Mouse (Mus musculus) forebrain, postnatal 0 days (tissue): ENCODE results near the gene Mcl1. TPM values are rescaled to one million over a fixed set of nuclear protein-coding genes. Genes with fewer than 3 reads are reported as not detected.

Source experiments
- ATAC-seq: fragments of 200-750 bp; cut with Nextera tagmentation; 2 replicates; pipeline ENCODE4 v1.8.0; 2017; ENCODE audit warnings: mild to moderate bottlenecking, moderate library complexity
- DNase-seq: peaks from one replicate; pipeline ENCODE4 v3.0.0-alpha.2; 2015
- H3K27ac ChIP-seq: fragments of 300-500 bp; sonication (generic); 2 replicates; pipeline ENCODE4 v1.5.1; 2014; ENCODE audit warnings: low read depth, mild to moderate bottlenecking, antibody characterized with exemption, low read length, moderate library complexity, mixed read lengths
- H3K27me3 ChIP-seq: fragments of 300-500 bp; sonication (generic); 2 replicates; pipeline ENCODE4 v1.6.1; 2014; ENCODE audit warnings: mild to moderate bottlenecking, low read length, mixed read lengths; ENCODE audit not compliant: insufficient read depth
- H3K36me3 ChIP-seq: fragments of 300-500 bp; sonication (generic); 2 replicates; pipeline ENCODE4 v1.6.1; 2014; ENCODE audit warnings: mild to moderate bottlenecking, moderate library complexity; ENCODE audit not compliant: insufficient read depth
- H3K4me1 ChIP-seq: fragments of 300-500 bp; sonication (generic); 2 replicates; pipeline ENCODE4 v1.6.1; 2014; ENCODE audit warnings: antibody characterized with exemption; ENCODE audit not compliant: insufficient read depth
- H3K4me2 ChIP-seq: fragments of 300-500 bp; sonication (generic); 2 replicates; pipeline ENCODE4 v1.6.1; 2014; ENCODE audit warnings: low read depth, mild to moderate bottlenecking, moderate library complexity
- H3K4me3 ChIP-seq: fragments of 300-500 bp; sonication (generic); 2 replicates; pipeline ENCODE4 v1.5.1; 2014; ENCODE audit warnings: low read depth, low read length, mixed read lengths
- H3K9ac ChIP-seq: fragments of 300-500 bp; sonication (generic); 2 replicates; pipeline ENCODE4 v1.6.1; 2014; ENCODE audit warnings: mild to moderate bottlenecking
- H3K9me3 ChIP-seq: fragments of 300-500 bp; sonication (generic); 2 replicates; pipeline ENCODE4 v1.6.1; 2016; ENCODE audit warnings: low read length
- CTCF ChIP-seq: sonication (generic); IDR thresholded peaks from 2 replicates; pipeline ENCODE4 v1.5.1; 2016; ENCODE audit warnings: antibody characterized with exemption, control low read depth, low read depth
- WGBS: fragments of 180-500 bp; shearing (Covaris S2); extraction: QIAGEN DNeasy Blood & Tissue Kit; methylation state at CpG from one replicate; pipeline ENCODE4 v1.1.7; 2014; 5-methylcytosine and 5-hydroxymethylcytosine counted together
- polyA plus RNA-seq: library from polyadenylated mRNA; unstranded; fragments of >200 nt; fragmentation: Nextera tagmentation; extraction: Ambion mirVana; gene quantifications from 2 replicates; pipeline ENCODE4 v1.2.1, GENCODE M21; 2015
- total RNA-seq: library from RNA; depleted of rRNA; stranded (reverse); fragments of >200 nt; gene quantifications from 2 replicates; pipeline ENCODE4 v1.2.3, GENCODE M21; 2014

Mcl1 gene
- total and polyA plus RNA-seq, 2 experiments from 2014 or later, result 46.6 to 137 TPM

DNA sequence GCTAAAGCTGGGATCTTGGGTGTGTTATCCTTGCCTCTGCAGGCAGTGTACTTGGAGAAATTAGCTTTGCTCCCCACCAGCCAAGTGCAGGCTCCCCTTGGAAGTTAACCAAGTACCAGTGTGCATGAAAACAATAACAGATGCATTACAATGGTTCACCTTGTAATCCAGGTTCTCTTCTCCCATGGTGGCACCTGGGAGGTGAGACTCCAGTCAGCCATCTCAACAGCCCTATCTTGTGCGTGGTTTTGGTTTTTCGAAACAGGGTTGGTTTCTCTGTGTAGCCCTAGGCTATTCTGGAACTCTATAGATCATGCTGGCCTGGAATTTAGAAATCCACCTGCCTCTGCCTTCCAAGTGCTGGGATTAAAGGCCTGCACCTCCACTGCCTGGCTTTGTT, 4.9 kb downstream of the Mcl1 start:
- peaks cover 20% of the 10 kb centered on the region for H3K4me1 ChIP-seq
- H3K27ac ChIP-seq, result no peak overlapping the region
- WGBS, result 93% methylated on average over 2 of the region's 2 CpGs
- peaks cover 30% of the 10 kb centered on the region for H3K36me3 ChIP-seq
- ATAC-seq (no peak), DNase-seq (no peak)
- no peak for TF ChIP-seq CTCF
- H3K27me3 ChIP-seq, result no peaks in the 10 kb centered on the region
- no peak overlapping the region for H3K4me2 ChIP-seq
- no peak overlapping the region for H3K9ac ChIP-seq
- no peak overlapping the region for H3K4me3 ChIP-seq
- no peaks in the 10 kb centered on the region for H3K9me3 ChIP-seq

DNA sequence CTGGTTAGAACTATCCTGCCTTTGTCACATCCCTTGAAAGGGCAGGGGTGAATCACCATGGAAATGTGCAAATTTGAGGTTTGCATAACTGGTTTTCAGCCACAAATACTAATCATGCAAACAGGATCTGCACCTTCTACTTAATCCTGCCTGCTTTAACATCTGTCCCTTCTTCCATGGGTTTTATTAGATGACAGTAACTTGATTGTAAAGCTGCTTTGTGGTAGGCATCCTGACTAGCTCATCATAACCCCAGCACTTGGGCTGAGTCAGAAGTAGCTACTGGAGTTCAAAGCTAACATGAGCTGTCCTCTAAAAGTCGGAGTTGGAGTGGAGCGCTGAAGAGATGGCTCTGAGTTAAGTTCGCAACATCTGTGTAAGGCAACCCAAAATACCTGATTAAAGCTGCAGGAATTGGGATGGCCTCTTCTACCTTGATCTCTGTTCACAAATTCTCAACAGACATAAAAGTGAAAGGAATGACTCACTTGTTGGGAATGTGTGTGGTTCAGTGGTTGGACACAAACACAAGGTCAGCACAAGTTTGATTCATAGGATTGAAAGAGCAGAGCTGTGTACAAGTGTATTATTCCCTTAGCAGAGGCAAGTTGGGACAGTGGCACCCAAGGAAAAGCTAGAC, 5.5 kb downstream of the Mcl1 start:
- Histone ChIP-seq H3K4me2 (no peak overlapping the region), H3K27ac (no peak overlapping the region), H3K4me1 (peaks cover 20% of the 10 kb centered on the region), H3K9me3 (no peaks in the 10 kb centered on the region), H3K4me3 (no peak overlapping the region), H3K27me3 (no peaks in the 10 kb centered on the region), H3K9ac (no peak overlapping the region), H3K36me3 (peaks cover 30% of the 10 kb centered on the region)
- no peak for DNase-seq
- no peak for TF ChIP-seq CTCF
- ATAC-seq, result no peak
- WGBS, result 92% methylated on average over 3 of the region's 3 CpGs

DNA sequence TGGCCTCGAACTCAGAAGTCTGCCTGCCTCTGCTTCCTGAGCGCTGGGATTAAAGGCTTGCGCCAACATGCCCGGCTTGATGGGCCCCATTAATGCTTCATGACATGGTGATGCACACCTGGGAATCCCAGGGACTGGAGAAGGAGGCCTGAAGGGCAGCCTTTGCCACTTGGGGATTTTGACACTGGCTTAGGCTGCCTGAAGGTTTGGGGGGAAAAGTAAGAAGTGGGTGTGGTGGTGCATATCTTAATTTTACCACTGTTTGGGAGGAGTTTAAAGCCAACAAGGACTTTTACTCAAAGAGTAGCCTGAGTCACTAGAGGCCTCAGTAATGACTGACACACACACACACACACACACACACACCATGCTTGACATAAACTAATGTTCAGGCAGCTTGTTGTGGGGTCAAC, 6.4 kb downstream of the Mcl1 start:
- H3K9ac ChIP-seq, result no peak overlapping the region
- H3K27ac ChIP-seq, result no peak overlapping the region
- no peaks in the 10 kb centered on the region for H3K9me3 ChIP-seq
- no peak overlapping the region for H3K4me3 ChIP-seq
- TF ChIP-seq CTCF, result no peak
- H3K4me2 ChIP-seq, result no peak overlapping the region
- H3K36me3 ChIP-seq, result peaks cover 30% of the 10 kb centered on the region
- WGBS, result 89% methylated on average over 4 of the region's 4 CpGs
- ATAC-seq (no peak), DNase-seq (no peak)
- no peaks in the 10 kb centered on the region for H3K27me3 ChIP-seq
- H3K4me1 ChIP-seq, result peaks cover 20% of the 10 kb centered on the region

DNA sequence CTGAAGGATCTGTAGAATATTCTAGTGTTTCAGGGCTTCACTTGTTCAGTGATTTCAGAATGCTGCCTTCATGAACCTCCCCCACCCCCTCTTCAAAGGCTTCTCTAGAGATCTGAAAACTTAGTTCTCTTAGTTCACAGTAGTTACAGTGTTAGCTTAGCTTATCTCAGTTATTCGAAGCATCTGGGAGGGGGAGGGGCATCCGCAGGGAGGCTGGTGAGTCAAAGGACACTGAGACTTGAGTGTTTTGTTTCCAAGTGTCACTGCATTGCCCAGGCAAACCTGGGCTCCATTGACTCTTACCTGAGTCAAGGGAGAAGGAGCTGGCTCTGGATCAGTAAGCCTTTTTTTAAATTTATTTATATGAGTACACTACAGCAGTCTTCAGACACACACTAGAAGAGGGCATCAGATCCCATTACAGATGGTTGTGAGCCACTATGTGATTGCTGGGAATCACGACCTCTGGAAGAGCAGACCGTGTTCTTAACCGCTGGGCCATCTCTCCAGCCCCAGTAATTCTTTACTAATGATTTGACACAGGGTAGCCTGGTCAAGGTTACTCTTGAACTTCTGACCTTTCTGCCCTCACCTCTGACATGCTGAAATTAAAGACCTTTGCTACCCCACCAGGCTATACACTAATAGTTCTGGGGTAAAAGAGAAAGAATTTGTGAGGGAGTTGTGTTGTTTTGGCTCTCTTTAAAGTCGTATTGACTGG, 7.7 kb downstream of the Mcl1 start:
- Histone ChIP-seq H3K4me3 (no peak overlapping the region), H3K9me3 (no peaks in the 10 kb centered on the region), H3K36me3 (peaks cover 25% of the 10 kb centered on the region), H3K9ac (no peak overlapping the region), H3K4me2 (no peak overlapping the region), H3K27ac (no peak overlapping the region), H3K27me3 (no peaks in the 10 kb centered on the region), H3K4me1 (peaks cover 13% of the 10 kb centered on the region)
- ATAC-seq (no peak), DNase-seq (no peak)
- 76% methylated on average over 6 of the region's 6 CpGs for WGBS
- TF ChIP-seq CTCF, result no peak

DNA sequence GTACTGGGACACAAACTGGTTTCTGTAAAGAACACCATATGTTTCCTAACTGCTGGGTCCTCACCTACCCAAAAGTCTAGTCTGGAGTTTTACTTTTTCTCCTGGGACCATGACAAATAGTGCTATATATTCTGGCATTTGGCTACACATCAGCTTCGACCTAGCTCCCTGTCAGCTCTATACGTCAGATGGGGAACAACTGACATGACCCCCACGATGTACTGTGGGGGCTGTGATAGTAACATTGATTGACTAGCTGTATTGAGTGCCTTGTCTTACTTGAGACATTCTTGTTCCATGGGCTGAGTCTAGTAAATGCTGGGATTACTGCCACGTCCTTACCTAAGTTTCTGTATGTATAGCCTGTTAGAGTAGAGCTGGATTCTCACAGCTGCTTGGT, 8.9 kb downstream of the Mcl1 start:
- Histone ChIP-seq H3K36me3 (peaks cover 34% of the 10 kb centered on the region), H3K4me2 (no peak overlapping the region), H3K27ac (peak overlapping the region; percentile 72), H3K4me3 (no peak overlapping the region), H3K4me1 (peaks cover 3% of the 10 kb centered on the region; the same call in 1 of the 2 replicates), H3K9me3 (no peaks in the 10 kb centered on the region), H3K9ac (no peak overlapping the region; the same call in 1 of the 2 replicates), H3K27me3 (no peaks in the 10 kb centered on the region)
- DNase-seq (no peak), ATAC-seq (no peak)
- 35% methylated on average over 4 of the region's 4 CpGs for WGBS
- no peak for TF ChIP-seq CTCF

DNA sequence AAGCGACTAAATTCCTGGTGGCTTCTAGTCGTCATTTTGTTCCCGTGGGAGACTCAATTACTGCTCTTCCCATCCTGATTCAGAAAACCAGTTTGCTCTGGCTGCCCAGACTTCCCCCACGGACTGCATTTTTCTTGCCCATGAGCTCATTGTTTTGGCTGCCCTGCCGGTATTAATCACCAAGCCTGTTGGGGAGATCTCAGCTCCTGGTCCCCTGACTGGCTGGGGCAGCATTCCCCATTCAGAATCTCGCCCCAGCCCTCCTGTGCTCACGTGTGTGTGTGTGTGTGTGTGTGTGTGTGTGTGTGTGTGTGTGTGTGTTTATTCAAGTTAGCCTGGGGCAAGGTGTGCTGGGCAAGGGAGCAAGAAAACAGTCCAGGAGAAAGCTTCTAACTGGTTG, 9.4 kb downstream of the Mcl1 start:
- peak; percentile 57 for DNase-seq
- no peaks in the 10 kb centered on the region for H3K9me3 ChIP-seq
- peak; percentile 77 for ATAC-seq
- H3K36me3 ChIP-seq, result peaks cover 29% of the 10 kb centered on the region
- H3K4me2 ChIP-seq, result no peak overlapping the region
- H3K27me3 ChIP-seq, result no peaks in the 10 kb centered on the region
- no peak overlapping the region for H3K4me3 ChIP-seq
- no peaks in the 10 kb centered on the region for H3K4me1 ChIP-seq
- peak overlapping the region; percentile 72 for H3K27ac ChIP-seq
- WGBS, result 17% methylated on average over 7 of the region's 7 CpGs
- no peak for TF ChIP-seq CTCF
- no peak overlapping the region; the same call in 1 of the 2 replicates for H3K9ac ChIP-seq

DNA sequence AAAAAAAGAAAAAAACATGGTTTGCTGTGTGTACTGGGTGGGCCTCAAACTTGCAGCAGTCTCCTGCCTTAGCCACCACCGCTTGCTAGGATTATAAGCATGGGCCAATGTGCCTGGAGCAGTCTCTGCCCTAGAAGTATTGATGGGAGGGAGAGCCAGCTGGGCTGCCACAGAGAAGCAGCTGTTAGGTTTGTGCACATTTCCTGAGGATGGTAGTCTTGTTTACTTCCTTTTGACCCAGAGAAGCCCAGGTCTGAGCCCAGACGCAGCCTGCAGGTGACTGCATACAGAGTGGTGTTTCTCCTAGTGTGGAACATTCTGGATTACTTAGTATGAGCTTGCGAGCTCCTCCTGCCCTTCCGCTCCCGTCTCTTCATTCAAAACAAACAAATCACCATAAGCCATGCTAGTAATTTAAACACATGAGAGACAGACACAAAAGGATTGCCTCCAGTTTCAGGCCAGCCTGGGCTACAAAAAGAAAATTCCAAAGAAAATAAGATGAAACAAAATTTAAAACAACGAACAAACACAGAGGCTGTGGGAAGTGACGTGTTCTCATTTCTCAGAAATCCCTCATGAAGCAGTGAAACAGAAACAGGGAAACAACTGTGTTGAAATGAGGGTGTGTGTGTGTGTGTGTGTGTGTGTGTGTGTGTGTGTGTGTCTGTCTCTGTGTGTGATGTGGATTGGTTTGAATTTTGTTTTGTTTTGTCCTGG, 10.2 kb downstream of the Mcl1 start:
- no peaks in the 10 kb centered on the region for H3K4me1 ChIP-seq
- H3K27me3 ChIP-seq, result no peaks in the 10 kb centered on the region
- H3K36me3 ChIP-seq, result peaks cover 26% of the 10 kb centered on the region
- no peak overlapping the region for H3K4me2 ChIP-seq
- ATAC-seq (no peak), DNase-seq (no peak)
- H3K4me3 ChIP-seq, result no peak overlapping the region
- H3K27ac ChIP-seq, result peak overlapping the region; percentile 72; the same call in 1 of the 2 replicates
- H3K9me3 ChIP-seq, result no peaks in the 10 kb centered on the region
- no peak for TF ChIP-seq CTCF
- WGBS, result 72% methylated on average over 7 of the region's 7 CpGs
- no peak overlapping the region for H3K9ac ChIP-seq
